Mouse (Mus musculus): ENCODE results near the gene Rnf220. TPM values are rescaled to one million over a fixed set of nuclear protein-coding genes. Genes with fewer than 3 reads are reported as not detected.
"Not testable (repeated sequence)": the region's sequence is repeated elsewhere in the genome, so short reads cannot be mapped to it uniquely, and the experiment has no call there.

Rnf220 gene
- polyA plus RNA-seq, 1 experiment from 2014 or later: 55.5 TPM

- Histone ChIP-seq H3K9ac (ENCODE audit: low read depth, low read length) (no peak overlapping the region), H3K4me2 (replicated peaks; ENCODE audit: low read depth, low read length) (no peak overlapping the region), H3K4me3 (ENCODE audit: low read depth, low read length) (no peak overlapping the region), H3K9me3 (ENCODE audit: control insufficient read depth, low read length) (no peaks in the 10 kb centered on the region), H3K36me3 (ENCODE audit: control insufficient read depth, insufficient read depth, low read length) (peaks cover 13% of the 10 kb centered on the region), H3K27me3 (ENCODE audit: control insufficient read depth, insufficient read depth, low read length) (no peaks in the 10 kb centered on the region; the same call in 1 of the 2 replicates), H3K4me1 (replicated peaks; ENCODE audit: control insufficient read depth, insufficient read depth, low read length) (peaks cover 7% of the 10 kb centered on the region), H3K27ac (ENCODE audit: low read depth, low read length) (no peak overlapping the region)
- ATAC-seq (ENCODE audit: low FRiP score) (no peak), DNase-seq (ENCODE audit: low spot score) (peak; percentile 86)
- 12% methylated on average over 6 of the region's 6 CpGs for WGBS
Observed at GRCm38 (mm10) chr4:117270278-117270677, 226.6 kb downstream of the Rnf220 start.

DNA sequence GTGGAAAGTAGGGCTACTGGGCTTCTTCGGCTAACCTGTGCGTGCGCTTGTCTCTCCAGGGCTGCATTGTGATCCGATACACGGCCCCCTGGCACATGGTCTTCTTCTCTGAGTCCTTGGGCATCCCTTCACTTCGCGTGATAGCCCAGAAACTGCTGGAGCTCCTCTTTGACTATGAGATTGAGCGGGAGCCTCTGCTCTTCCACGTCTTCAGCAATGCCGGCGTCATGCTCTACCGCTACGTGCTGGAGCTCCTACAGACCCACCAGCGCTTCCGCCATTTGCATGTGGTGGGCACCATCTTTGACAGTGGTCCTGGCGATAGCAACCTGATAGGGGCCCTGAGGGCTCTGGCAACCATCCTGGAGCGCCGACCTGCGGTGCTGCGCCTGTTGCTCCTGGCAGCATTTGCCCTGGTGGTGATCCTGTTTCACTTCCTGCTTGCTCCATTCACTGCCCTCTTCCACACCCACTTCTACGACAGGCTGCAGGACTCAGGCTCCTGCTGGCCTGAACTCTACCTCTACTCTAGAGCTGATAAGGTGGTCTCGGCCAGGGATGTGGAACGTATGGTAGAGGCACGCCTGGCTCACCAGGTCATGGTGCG, 228.9 kb downstream of the Rnf220 start:
- no peak for ATAC-seq (ENCODE audit: low FRiP score)

GRCm38 (mm10) chr4:117267284-117267683, 229.6 kb downstream of the Rnf220 start:
- 0 out of 2 replicates have a peak, but pooled peaks cover 2% of the 10 kb centered on the region for H3K4me1 ChIP-seq (replicated peaks; ENCODE audit: control insufficient read depth, insufficient read depth, low read length)
- H3K9ac ChIP-seq (ENCODE audit: low read depth, low read length): no peak overlapping the region
- H3K27me3 ChIP-seq (ENCODE audit: control insufficient read depth, insufficient read depth, low read length): no peaks in the 10 kb centered on the region; the same call in 1 of the 2 replicates
- no peak overlapping the region for H3K4me2 ChIP-seq (replicated peaks; ENCODE audit: low read depth, low read length)
- DNase-seq (ENCODE audit: low spot score) (peak; percentile 89), ATAC-seq (ENCODE audit: low FRiP score) (no peak)
- H3K4me3 ChIP-seq (ENCODE audit: low read depth, low read length): no peak overlapping the region
- no peak overlapping the region for H3K27ac ChIP-seq (ENCODE audit: low read depth, low read length)
- no peaks in the 10 kb centered on the region for H3K36me3 ChIP-seq (ENCODE audit: control insufficient read depth, insufficient read depth, low read length)
- WGBS: 2% methylated on average over 2 of the region's 2 CpGs
- H3K9me3 ChIP-seq (ENCODE audit: control insufficient read depth, low read length): no peaks in the 10 kb centered on the region

More for the DNA sequence above, 228.9 kb downstream of the Rnf220 start:
- H3K27me3 ChIP-seq (ENCODE audit: control insufficient read depth, insufficient read depth, low read length): no peaks in the 10 kb centered on the region; the same call in 1 of the 2 replicates
- no peak overlapping the region for H3K4me3 ChIP-seq (ENCODE audit: low read depth, low read length)
- H3K9me3 ChIP-seq (ENCODE audit: control insufficient read depth, low read length): no peaks in the 10 kb centered on the region
- no peak for DNase-seq (ENCODE audit: low spot score)
- H3K9ac ChIP-seq (ENCODE audit: low read depth, low read length): no peak overlapping the region
- no peak overlapping the region for H3K27ac ChIP-seq (ENCODE audit: low read depth, low read length)
- 90% methylated on average over 25 of the region's 25 CpGs for WGBS
- no peak overlapping the region for H3K4me2 ChIP-seq (replicated peaks; ENCODE audit: low read depth, low read length)
- no peaks in the 10 kb centered on the region for H3K36me3 ChIP-seq (ENCODE audit: control insufficient read depth, insufficient read depth, low read length)
- peaks cover 3% of the 10 kb centered on the region; the same call in 1 of the 2 replicates for H3K4me1 ChIP-seq (replicated peaks; ENCODE audit: control insufficient read depth, insufficient read depth, low read length)

DNA sequence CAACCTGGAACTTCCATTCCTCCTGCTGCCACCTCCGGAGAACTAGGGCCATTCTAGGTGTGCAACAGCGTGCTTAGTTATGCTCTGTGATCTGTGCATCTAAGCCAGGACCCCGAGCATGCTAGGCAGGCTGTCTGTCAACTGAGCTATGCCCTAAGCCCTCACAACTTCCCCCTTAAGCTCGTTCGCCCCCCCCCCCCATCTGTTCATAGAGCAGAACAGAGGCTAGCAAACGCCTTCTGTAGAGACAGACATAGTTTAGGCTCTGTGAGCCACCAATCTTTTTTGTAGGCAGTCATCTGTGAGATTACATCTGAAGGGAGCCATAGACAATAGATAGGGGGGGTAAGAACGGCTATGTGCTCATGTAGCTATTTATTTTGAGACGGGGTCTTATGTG, 233.9 kb downstream of the Rnf220 start:
- 71% methylated on average over 8 of the region's 8 CpGs for WGBS
- Histone ChIP-seq H3K9ac (ENCODE audit: low read depth, low read length) (no peak overlapping the region), H3K27me3 (ENCODE audit: control insufficient read depth, insufficient read depth, low read length) (no peaks in the 10 kb centered on the region), H3K27ac (ENCODE audit: low read depth, low read length) (no peak overlapping the region), H3K9me3 (ENCODE audit: control insufficient read depth, low read length) (no peaks in the 10 kb centered on the region), H3K4me2 (replicated peaks; ENCODE audit: low read depth, low read length) (no peak overlapping the region), H3K4me1 (replicated peaks; ENCODE audit: control insufficient read depth, insufficient read depth, low read length) (no peaks in the 10 kb centered on the region), H3K36me3 (ENCODE audit: control insufficient read depth, insufficient read depth, low read length) (no peaks in the 10 kb centered on the region), H3K4me3 (ENCODE audit: low read depth, low read length) (no peak overlapping the region)
- DNase-seq (ENCODE audit: low spot score) (no peak), ATAC-seq (ENCODE audit: low FRiP score) (no peak)

DNA sequence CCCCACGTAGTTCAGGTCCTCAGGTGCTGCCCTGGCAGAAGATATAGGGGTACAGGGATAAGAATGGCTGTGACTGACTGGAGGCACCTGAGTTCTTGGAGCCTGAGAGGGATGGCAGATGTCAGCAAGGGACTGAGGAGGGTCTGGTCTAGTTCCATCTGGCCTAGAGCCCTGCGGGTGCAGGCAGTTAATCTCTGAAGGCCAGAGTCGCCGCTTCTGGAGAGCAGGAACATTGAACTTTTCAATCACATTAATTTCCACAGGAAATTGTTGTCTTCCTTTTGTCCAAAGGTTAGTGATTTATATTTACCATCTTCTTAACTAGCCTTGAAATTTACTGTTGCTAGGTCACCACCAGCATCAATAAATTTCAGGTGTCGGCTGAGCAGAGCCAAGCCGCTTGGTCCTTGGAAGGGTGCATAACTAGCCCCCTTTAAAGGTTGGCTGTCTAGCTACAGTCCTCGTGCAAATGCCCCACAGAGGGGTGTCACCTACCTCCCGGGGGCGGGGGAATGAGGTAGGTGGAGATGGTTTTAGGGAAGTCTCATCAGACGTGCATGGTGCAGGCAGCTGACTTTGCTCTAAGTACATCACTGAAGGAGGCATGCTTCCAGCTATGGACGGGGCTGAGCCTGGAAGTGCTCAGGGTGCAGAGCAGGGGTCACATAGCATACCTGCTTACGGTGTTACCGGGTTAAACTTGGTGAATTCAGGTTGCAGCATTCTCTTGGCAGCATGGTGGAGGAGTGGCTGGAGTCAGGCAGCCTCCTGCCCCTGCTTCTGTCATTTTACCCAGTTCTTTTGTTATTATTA, 234.5 kb downstream of the Rnf220 start:
- no peak overlapping the region for H3K9ac ChIP-seq (ENCODE audit: low read depth, low read length)
- no peaks in the 10 kb centered on the region for H3K27me3 ChIP-seq (ENCODE audit: control insufficient read depth, insufficient read depth, low read length)
- no peak overlapping the region for H3K4me3 ChIP-seq (ENCODE audit: low read depth, low read length)
- no peak overlapping the region for H3K27ac ChIP-seq (ENCODE audit: low read depth, low read length)
- ATAC-seq (ENCODE audit: low FRiP score): no peak
- no peaks in the 10 kb centered on the region for H3K4me1 ChIP-seq (replicated peaks; ENCODE audit: control insufficient read depth, insufficient read depth, low read length)
- no peaks in the 10 kb centered on the region for H3K9me3 ChIP-seq (ENCODE audit: control insufficient read depth, low read length)
- no peak for DNase-seq (ENCODE audit: low spot score)
- H3K36me3 ChIP-seq (ENCODE audit: control insufficient read depth, insufficient read depth, low read length): no peaks in the 10 kb centered on the region
- WGBS: 77% methylated on average over 13 of the region's 13 CpGs
- no peak overlapping the region for H3K4me2 ChIP-seq (replicated peaks; ENCODE audit: low read depth, low read length)

- no peaks in the 10 kb centered on the region for H3K9me3 ChIP-seq (ENCODE audit: control insufficient read depth, low read length)
- no peaks in the 10 kb centered on the region for H3K27me3 ChIP-seq (ENCODE audit: control insufficient read depth, insufficient read depth, low read length)
- H3K4me3 ChIP-seq (ENCODE audit: low read depth, low read length): no peak overlapping the region
- no peak overlapping the region for H3K9ac ChIP-seq (ENCODE audit: low read depth, low read length)
- H3K36me3 ChIP-seq (ENCODE audit: control insufficient read depth, insufficient read depth, low read length): no peaks in the 10 kb centered on the region
- WGBS: 71% methylated on average over 2 of the region's 2 CpGs
- ATAC-seq (ENCODE audit: low FRiP score) (no peak), DNase-seq (ENCODE audit: low spot score) (no peak)
- H3K4me1 ChIP-seq (replicated peaks; ENCODE audit: control insufficient read depth, insufficient read depth, low read length): no peaks in the 10 kb centered on the region
- H3K27ac ChIP-seq (ENCODE audit: low read depth, low read length): no peak overlapping the region
- no peak overlapping the region for H3K4me2 ChIP-seq (replicated peaks; ENCODE audit: low read depth, low read length)
Observed at GRCm38 (mm10) chr4:117261222-117261621, 235.6 kb downstream of the Rnf220 start.

DNA sequence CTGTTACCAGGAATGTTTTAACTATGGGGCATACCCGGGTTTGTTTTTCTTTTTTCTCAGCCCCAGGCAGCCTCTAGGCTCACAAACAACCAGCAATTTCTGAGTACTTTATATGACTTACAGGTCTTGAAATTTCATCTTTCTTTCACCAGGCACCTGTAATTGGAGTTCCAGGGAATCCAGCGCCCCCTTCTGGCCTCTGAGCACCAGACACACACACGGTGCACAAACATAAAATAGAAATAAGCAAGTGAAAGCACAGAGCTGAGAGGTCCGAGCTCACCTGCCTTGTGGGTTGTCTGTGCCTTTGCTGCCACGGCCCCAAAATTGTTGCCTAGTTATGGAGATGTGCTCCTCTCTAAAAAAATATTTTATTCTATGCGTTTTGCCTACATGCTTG, 236.9 kb downstream of the Rnf220 start:
- H3K27me3 ChIP-seq (ENCODE audit: control insufficient read depth, insufficient read depth, low read length); H3K9me3 ChIP-seq (ENCODE audit: control insufficient read depth, low read length); H3K27ac ChIP-seq (ENCODE audit: low read depth, low read length); ATAC-seq (ENCODE audit: low FRiP score); H3K9ac ChIP-seq (ENCODE audit: low read depth, low read length); DNase-seq (ENCODE audit: low spot score); H3K4me2 ChIP-seq (replicated peaks; ENCODE audit: low read depth, low read length); H3K4me1 ChIP-seq (replicated peaks; ENCODE audit: control insufficient read depth, insufficient read depth, low read length); H3K4me3 ChIP-seq (ENCODE audit: low read depth, low read length); H3K36me3 ChIP-seq (ENCODE audit: control insufficient read depth, insufficient read depth, low read length): not testable (repeated sequence)
- 80% methylated on average over 6 of the region's 6 CpGs for WGBS

- no peaks in the 10 kb centered on the region for H3K9me3 ChIP-seq (ENCODE audit: control insufficient read depth, low read length)
- no peak overlapping the region for H3K4me3 ChIP-seq (ENCODE audit: low read depth, low read length)
- no peak overlapping the region for H3K4me2 ChIP-seq (replicated peaks; ENCODE audit: low read depth, low read length)
- no peaks in the 10 kb centered on the region for H3K27me3 ChIP-seq (ENCODE audit: control insufficient read depth, insufficient read depth, low read length)
- WGBS: 53% methylated on average over 6 of the region's 6 CpGs
- ATAC-seq (ENCODE audit: low FRiP score): no peak
- DNase-seq (ENCODE audit: low spot score): no peak
- H3K27ac ChIP-seq (ENCODE audit: low read depth, low read length): no peak overlapping the region
- no peak overlapping the region for H3K9ac ChIP-seq (ENCODE audit: low read depth, low read length)
- H3K4me1 ChIP-seq (replicated peaks; ENCODE audit: control insufficient read depth, insufficient read depth, low read length): no peaks in the 10 kb centered on the region
- no peaks in the 10 kb centered on the region for H3K36me3 ChIP-seq (ENCODE audit: control insufficient read depth, insufficient read depth, low read length)
Observed at GRCm38 (mm10) chr4:117254672-117255071, 242.2 kb downstream of the Rnf220 start.

Measured in hindbrain, embryonic 11.5 days (tissue).